Mouse (Mus musculus) lung, adult 2 months (tissue): ENCODE measurements around the gene Slco2b1. TPM values are rescaled to one million over a fixed set of nuclear protein-coding genes. Genes with fewer than 3 reads are reported as not detected.
A peak's percentile ranks its signal among the peaks of the same experiment; 100 is the strongest.

ENCODE experiments used
- DNase-seq: peaks from one replicate; pipeline ENCODE4 v3.0.0; 2022
- H3K4me1 ChIP-seq: fragments of 200-500 bp; 2 replicates; pipeline ENCODE4 v1.6.1; 2011; ENCODE audit warnings: low read length; ENCODE audit not compliant: control insufficient read depth, insufficient read depth
- H3K4me3 ChIP-seq: fragments of 200-500 bp; replicated peaks from 2 replicates; pipeline ENCODE3; 2011; ENCODE audit warnings: low read depth, mild to moderate bottlenecking, control low read depth, low read length; ENCODE audit errors: extremely low read depth
- CTCF ChIP-seq: fragments of 200-500 bp; IDR thresholded peaks from 2 replicates; pipeline ENCODE4 v1.5.1; 2011; ENCODE audit warnings: mild to moderate bottlenecking, low read length, control low read depth; ENCODE audit not compliant: insufficient read depth
- POLR2A ChIP-seq: fragments of 200-500 bp; IDR thresholded peaks from 2 replicates; pipeline ENCODE4 v1.6.1; 2011; ENCODE audit warnings: low read depth, mild to moderate bottlenecking, control low read depth, low read length, borderline replicate concordance; ENCODE audit errors: extremely low read depth
- WGBS: fragments of 180-500 bp; shearing (Covaris S2); methylation state at CpG from one replicate; pipeline ENCODE4 v1.1.7; 2018; 5-methylcytosine and 5-hydroxymethylcytosine counted together
- polyA plus RNA-seq: library from polyadenylated mRNA; depleted of rRNA; stranded (reverse); fragments of >200 nt; gene quantifications from 2 replicates; pipeline ENCODE4 v1.2.3, GENCODE M21; 2012

Gene Slco2b1
- polyA plus RNA-seq, 1 experiment, result 16.5 TPM

GRCm38 (mm10) chr7:99708301-99708721 lies 2.8 kb downstream of the Slco2b1 start:
- no peak overlapping the region for H3K4me3 ChIP-seq
- H3K4me1 ChIP-seq, result peaks cover 4% of the 10 kb centered on the region; the same call in 1 of the 2 replicates
- TF ChIP-seq POLR2A (no peak), CTCF (no peak)
- 64% methylated on average over 8 of the region's 8 CpGs for WGBS
- DNase-seq, result no peak

- DNase-seq, result no peak
- 59% methylated on average over 6 of the region's 6 CpGs for WGBS
- Histone ChIP-seq H3K4me3 (no peak overlapping the region), H3K4me1 (peaks cover 4% of the 10 kb centered on the region; the same call in 1 of the 2 replicates)
- TF ChIP-seq CTCF (no peak), POLR2A (no peak)
Observed at GRCm38 (mm10) chr7:99707671-99708070, 3.5 kb downstream of the Slco2b1 start.

GRCm38 (mm10) chr7:99707038-99707595 lies 4.0 kb downstream of the Slco2b1 start:
- Histone ChIP-seq H3K4me3 (no peak overlapping the region), H3K4me1 (peaks cover 4% of the 10 kb centered on the region; the same call in 1 of the 2 replicates)
- WGBS, result 30% methylated on average over 4 of the region's 4 CpGs
- no peak for DNase-seq
- TF ChIP-seq POLR2A (no peak), CTCF (no peak)

- TF ChIP-seq CTCF (no peak), POLR2A (no peak)
- H3K4me3 ChIP-seq, result peak overlapping the region; percentile 15
- WGBS, result 41% methylated on average over 4 of the region's 4 CpGs
- DNase-seq, result no peak
- H3K4me1 ChIP-seq, result peaks cover 4% of the 10 kb centered on the region; the same call in 1 of the 2 replicates
Observed at GRCm38 (mm10) chr7:99706341-99707037, 4.7 kb downstream of the Slco2b1 start.

- Histone ChIP-seq H3K4me1 (peaks cover 4% of the 10 kb centered on the region; the same call in 1 of the 2 replicates), H3K4me3 (no peak overlapping the region)
- no peak for DNase-seq
- no peak for TF ChIP-seq POLR2A
- no peak for TF ChIP-seq CTCF
- WGBS, result 86% methylated on average over 3 of the region's 3 CpGs
Observed at GRCm38 (mm10) chr7:99704736-99705519, 6.2 kb downstream of the Slco2b1 start.

- no peak overlapping the region for H3K4me3 ChIP-seq
- TF ChIP-seq POLR2A (no peak), CTCF (no peak)
- 35% methylated on average over 6 of the region's 6 CpGs for WGBS
Observed at GRCm38 (mm10) chr7:99702201-99702600, 8.9 kb downstream of the Slco2b1 start.

GRCm38 (mm10) chr7:99700641-99701040 lies 10.5 kb downstream of the Slco2b1 start:
- H3K4me3 ChIP-seq, result no peak overlapping the region
- no peaks in the 10 kb centered on the region for H3K4me1 ChIP-seq
- WGBS, result 81% methylated on average over 4 of the region's 4 CpGs
- no peak for TF ChIP-seq CTCF
- TF ChIP-seq POLR2A, result no peak
- no peak for DNase-seq

More at GRCm38 (mm10) chr7:99702201-99702600, 8.9 kb downstream of the Slco2b1 start:
- no peak for DNase-seq
- H3K4me1 ChIP-seq, result peaks cover 4% of the 10 kb centered on the region; the same call in 1 of the 2 replicates

- TF ChIP-seq CTCF (no peak), POLR2A (no peak)
- DNase-seq, result no peak
- H3K4me1 ChIP-seq, result no peaks in the 10 kb centered on the region
- 50% methylated on average over 3 of the region's 3 CpGs for WGBS
- no peak overlapping the region for H3K4me3 ChIP-seq
Observed at GRCm38 (mm10) chr7:99699709-99700151, 11.4 kb downstream of the Slco2b1 start.

- TF ChIP-seq CTCF, result no peak
- no peak for TF ChIP-seq POLR2A
- Histone ChIP-seq H3K4me3 (no peak overlapping the region), H3K4me1 (no peaks in the 10 kb centered on the region)
- no peak for DNase-seq
- 47% methylated on average over 3 of the region's 3 CpGs for WGBS
Observed at GRCm38 (mm10) chr7:99699106-99699505, 12.0 kb downstream of the Slco2b1 start.
